Comparison of ENCODE assay signal across 22 mouse cellular contexts in the genomic region with DNA sequence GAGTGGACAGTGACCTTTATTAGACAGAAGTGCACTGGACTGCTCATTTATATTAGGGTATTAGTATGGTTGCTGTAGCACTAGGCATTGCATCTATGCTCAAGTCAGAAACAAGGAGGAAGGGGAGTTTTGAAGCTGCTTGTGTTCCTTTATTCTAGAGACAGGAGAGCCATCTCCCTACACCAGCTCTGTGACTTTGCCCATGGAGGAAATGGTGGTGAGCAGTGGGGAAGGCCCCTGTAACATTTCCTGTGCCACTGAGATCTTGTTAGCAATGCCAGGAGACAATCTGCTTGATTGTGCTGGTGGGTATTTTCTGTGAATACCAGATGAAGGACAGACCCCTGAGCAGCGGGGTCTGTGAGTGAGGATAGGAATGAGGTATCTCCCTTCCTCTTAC. TPM values are rescaled to one million over a fixed set of nuclear protein-coding genes. Genes with fewer than 3 reads are reported as not detected.
A peak's percentile ranks its signal among the peaks of the same experiment; 100 is the strongest.
DNase-seq lines count a peak whose midpoint lies in the region; ATAC-seq lines count a peak whose summit lies in the region.
"Had no signal": no experiment of that assay in that cellular context is flagged by ENCODE, and none has a peak within 500 bp of the region (broad histone marks: within the 10 kb centered on the region; RNA-seq: fewer than 3 reads in every experiment).

No protein-coding gene starts in this region.

- no peaks in the 10 kb centered on the region for H3K27me3 ChIP-seq in heart, embryonic 10.5 days (ENCODE audit: insufficient read depth, poor library complexity, severe bottlenecking)
- H3K27me3 ChIP-seq in midbrain, embryonic 10.5 days (ENCODE audit: low read depth, poor library complexity, severe bottlenecking), result no peaks in the 10 kb centered on the region
- H3K27me3 ChIP-seq: heart, embryonic 15.5 days; midbrain, embryonic 12.5 days; neural tube, embryonic 12.5 days had no signal

- ATAC-seq in megakaryocyte, adult 5-6 weeks (ENCODE audit: poor library complexity, severe bottlenecking), result 0 out of 2 replicates have a peak, but pooled peaks have one; percentile 6

- H3K9me3 ChIP-seq in heart, embryonic 10.5 days, result no peaks in the 10 kb centered on the region
- no peaks in the 10 kb centered on the region for H3K9me3 ChIP-seq in midbrain, embryonic 10.5 days (replicated peaks)
- H3K9me3 ChIP-seq: heart, embryonic 15.5 days; hindbrain, embryonic 10.5 days; limb, embryonic 10.5 days; midbrain, embryonic 12.5 days; neural tube, embryonic 12.5 days had no signal

- no peak overlapping the region for H3K4me3 ChIP-seq in heart, embryonic 10.5 days
- H3K4me3 ChIP-seq in midbrain, embryonic 10.5 days, result no peak overlapping the region
- H3K4me3 ChIP-seq: gastrocnemius, adult 2 months; heart, embryonic 15.5 days; hindbrain, embryonic 10.5 days; limb, embryonic 10.5 days; midbrain, embryonic 12.5 days; neural tube, embryonic 12.5 days had no signal

- H3K27ac ChIP-seq in heart, embryonic 10.5 days, result no peak overlapping the region
- H3K27ac ChIP-seq in midbrain, embryonic 10.5 days (replicated peaks), result no peak overlapping the region
- H3K27ac ChIP-seq: gastrocnemius, adult 2 months; heart, embryonic 15.5 days; hindbrain, embryonic 10.5 days; limb, embryonic 10.5 days; midbrain, embryonic 12.5 days; neural tube, embryonic 12.5 days had no signal

- DNase-seq in thymus, postnatal 14 days, result peak; percentile 37
- DNase-seq in thymus, postnatal 10 days (ENCODE audit: low spot score in 2 of 2), result no peak
- DNase-seq in T-cell, adult 2 months (ENCODE audit: low spot score), result peak; percentile 58
- DNase-seq in layer of hippocampus, postnatal 10 days (ENCODE audit: low spot score in 2 of 2), result no peak
- DNase-seq in heart, embryonic 10.5 days (ENCODE audit: low spot score), result no peak
- no peak for DNase-seq in midbrain, embryonic 10.5 days (ENCODE audit: low spot score)
- DNase-seq: adrenal gland, postnatal 36 days; cerebellum, adult 2 months; cerebellum, postnatal 36 days; gastrocnemius, adult 2 months; heart, adult 18-20 months; kidney, adult 8-10 months; kidney, postnatal 14 days; layer of hippocampus, adult 9-11 months; lung, adult 2 months; lung, postnatal 36 days had no signal

- peaks cover 89% of the 10 kb centered on the region for H3K4me1 ChIP-seq in heart, embryonic 10.5 days
- peaks cover 4% of the 10 kb centered on the region; the same call in 1 of the 2 replicates for H3K4me1 ChIP-seq in midbrain, embryonic 10.5 days

- H3K36me3 ChIP-seq in heart, embryonic 10.5 days, result no peaks in the 10 kb centered on the region
- peaks cover 4% of the 10 kb centered on the region; the same call in 1 of the 2 replicates for H3K36me3 ChIP-seq in midbrain, embryonic 10.5 days
- H3K36me3 ChIP-seq: heart, embryonic 15.5 days; midbrain, embryonic 12.5 days; neural tube, embryonic 12.5 days had no signal

- WGBS in heart, embryonic 10.5 days, result 83% methylated on average over 1 of the region's 1 CpGs
- WGBS in midbrain, embryonic 10.5 days, result 84% methylated on average over 1 of the region's 1 CpGs

RNA-seq across cellular contexts. Expression of a gene that starts 23.0 kb away (rescaled TPM):
- 52.2 and 73.5 TPM in 2 replicates for total RNA-seq in megakaryocyte, adult 5-6 weeks (2015)
- total RNA-seq in megakaryocyte, adult 5-6 weeks (2017), result 59.7 and 63.8 TPM in 2 replicates
- total RNA-seq in layer of hippocampus, postnatal 10 days (2021), result 100 to 1,000 TPM; 119 to 134 TPM
- 26.6 and 31.6 TPM in 2 replicates for polyA plus RNA-seq in heart, embryonic 10.5 days (2016; fragmentation: Nextera tagmentation; extraction: Ambion mirVana)
- polyA plus RNA-seq in midbrain, embryonic 10.5 days (2016; fragmentation: Nextera tagmentation; extraction: Ambion mirVana), result 37.8 and 41.6 TPM in 2 replicates

Comparison
In these comparisons a context has a peak if more than half of its experiments do, and no peak if none do; other contexts are left out.
1. DNase-seq: peak in thymus, postnatal 14 days (single experiment) and T-cell, adult 2 months (single experiment); none in thymus, postnatal 10 days (0 of 2), layer of hippocampus, postnatal 10 days (0 of 2), heart, embryonic 10.5 days (single experiment) and midbrain, embryonic 10.5 days (single experiment).